Mouse (Mus musculus) midbrain, embryonic 15.5 days (tissue): ENCODE results near the gene Emilin3. TPM values are rescaled to one million over a fixed set of nuclear protein-coding genes. Genes with fewer than 3 reads are reported as not detected.
"Not testable (repeated sequence)": the region's sequence is repeated elsewhere in the genome, so short reads cannot be mapped to it uniquely, and the experiment has no call there.

Experiments used
- ATAC-seq: fragments of 200-750 bp; cut with Nextera tagmentation; replicated peaks from 2 replicates; pipeline ENCODE4 v1.8.0; 2017; ENCODE audit warnings: moderate TSS enrichment
- H3K27ac ChIP-seq: fragments of 300-500 bp; sonication (generic); 2 replicates; pipeline ENCODE4 v1.5.1; 2015; ENCODE audit warnings: mild to moderate bottlenecking, inconsistent platforms
- H3K27me3 ChIP-seq: fragments of 300-500 bp; sonication (generic); replicated peaks from 2 replicates; pipeline ENCODE4 v1.6.1; 2015; ENCODE audit warnings: inconsistent platforms
- H3K36me3 ChIP-seq: fragments of 300-500 bp; sonication (generic); replicated peaks from 2 replicates; pipeline ENCODE4 v1.6.1; 2015; ENCODE audit warnings: inconsistent platforms
- H3K4me1 ChIP-seq: fragments of 300-500 bp; sonication (generic); 2 replicates; pipeline ENCODE4 v1.6.1; 2015; ENCODE audit warnings: inconsistent platforms
- H3K4me2 ChIP-seq: fragments of 300-500 bp; sonication (generic); 2 replicates; pipeline ENCODE4 v1.6.1; 2015; ENCODE audit warnings: inconsistent platforms, mild to moderate bottlenecking, moderate library complexity
- H3K4me3 ChIP-seq: fragments of 300-500 bp; sonication (generic); 2 replicates; pipeline ENCODE4 v1.5.1; 2015; ENCODE audit warnings: mild to moderate bottlenecking, inconsistent platforms
- H3K9ac ChIP-seq: fragments of 300-500 bp; sonication (generic); 2 replicates; pipeline ENCODE4 v1.6.1; 2015; ENCODE audit warnings: mild to moderate bottlenecking, inconsistent platforms
- H3K9me3 ChIP-seq: fragments of 300-500 bp; sonication (generic); 2 replicates; pipeline ENCODE4 v1.6.1; 2016; ENCODE audit warnings: inconsistent platforms
- WGBS: fragments of 180-500 bp; shearing (Covaris S2); methylation state at CpG from one replicate; pipeline ENCODE4 v1.1.7; 2015; ENCODE audit warnings: mixed read lengths; 5-methylcytosine and 5-hydroxymethylcytosine counted together
- polyA plus RNA-seq: library from polyadenylated mRNA; unstranded; fragments of >200 nt; fragmentation: Nextera tagmentation; extraction: Ambion mirVana; gene quantifications from 2 replicates; pipeline ENCODE4 v1.2.1, GENCODE M21; 2015

Gene Emilin3
- 0.87 and 1.1 TPM in 2 replicates for polyA plus RNA-seq

GRCm38 (mm10) chr2:160912231-160912671, at the start of gene Emilin3:
Emilin3 (minus strand) TSS chr2:160912328.
- Histone ChIP-seq H3K4me3 (peak within 1 kb of the TSS; percentile 40), H3K4me2 (peak within 1 kb of the TSS; percentile 84), H3K9ac (peak within 1 kb of the TSS; percentile 11), H3K36me3 (no peaks in the 10 kb centered on the region), H3K9me3 (no peaks in the 10 kb centered on the region), H3K4me1 (peaks cover 13% of the 10 kb centered on the region), H3K27me3 (peaks cover 44% of the 10 kb centered on the region), H3K27ac (no peak within 1 kb of the TSS)
- under 1% methylated on average over 46 of the region's 46 CpGs for WGBS
- peak; percentile 53 for ATAC-seq

- no peak overlapping the region for H3K9ac ChIP-seq
- no peaks in the 10 kb centered on the region for H3K9me3 ChIP-seq
- H3K27me3 ChIP-seq, result no peaks in the 10 kb centered on the region
- H3K27ac ChIP-seq, result no peak overlapping the region
- no peak overlapping the region for H3K4me3 ChIP-seq
- peaks cover 45% of the 10 kb centered on the region for H3K36me3 ChIP-seq
- 96% methylated on average over 6 of the region's 6 CpGs for WGBS
- H3K4me1 ChIP-seq, result no peaks in the 10 kb centered on the region
- H3K4me2 ChIP-seq, result no peak overlapping the region
- ATAC-seq, result no peak
These were observed 49.0 kb upstream of the Emilin3 start for GRCm38 (mm10) chr2:160960956-160961646.

GRCm38 (mm10) chr2:160959901-160960300, 47.8 kb upstream of the Emilin3 start:
- no peak for ATAC-seq
- Histone ChIP-seq H3K9me3 (no peaks in the 10 kb centered on the region), H3K27me3 (no peaks in the 10 kb centered on the region), H3K36me3 (peaks cover 39% of the 10 kb centered on the region), H3K9ac (no peak overlapping the region), H3K4me1 (no peaks in the 10 kb centered on the region), H3K4me2 (no peak overlapping the region), H3K27ac (no peak overlapping the region), H3K4me3 (no peak overlapping the region)
- WGBS, result 94% methylated on average over 5 of the region's 5 CpGs

- H3K9me3 ChIP-seq, result no peaks in the 10 kb centered on the region
- H3K36me3 ChIP-seq, result peaks cover 45% of the 10 kb centered on the region
- 90% methylated on average over 5 of the region's 5 CpGs for WGBS
- no peak overlapping the region for H3K27ac ChIP-seq
- H3K9ac ChIP-seq, result no peak overlapping the region
- no peak overlapping the region for H3K4me2 ChIP-seq
- ATAC-seq, result no peak
- no peaks in the 10 kb centered on the region for H3K27me3 ChIP-seq
- H3K4me3 ChIP-seq, result no peak overlapping the region
- no peaks in the 10 kb centered on the region for H3K4me1 ChIP-seq
These were observed 46.6 kb upstream of the Emilin3 start for GRCm38 (mm10) chr2:160958737-160959136.

GRCm38 (mm10) chr2:160957801-160958200, 45.7 kb upstream of the Emilin3 start:
- not testable (repeated sequence) for ATAC-seq, H3K9ac ChIP-seq, H3K4me3 ChIP-seq, H3K4me1 ChIP-seq, H3K4me2 ChIP-seq, H3K27ac ChIP-seq, H3K27me3 ChIP-seq, H3K9me3 ChIP-seq
- H3K36me3 ChIP-seq, result peaks cover 48% of the 10 kb centered on the region

- H3K4me1 ChIP-seq, ATAC-seq, H3K4me3 ChIP-seq, H3K9ac ChIP-seq, H3K4me2 ChIP-seq, H3K27me3 ChIP-seq, H3K27ac ChIP-seq, H3K9me3 ChIP-seq: not testable (repeated sequence)
- peaks cover 48% of the 10 kb centered on the region for H3K36me3 ChIP-seq
These were observed 45.2 kb upstream of the Emilin3 start for GRCm38 (mm10) chr2:160957307-160957706.

GRCm38 (mm10) chr2:160955331-160955730, 43.2 kb upstream of the Emilin3 start:
- Histone ChIP-seq H3K27ac (no peak overlapping the region), H3K4me1 (no peaks in the 10 kb centered on the region; the same call in 1 of the 2 replicates), H3K4me2 (no peak overlapping the region), H3K9ac (no peak overlapping the region), H3K4me3 (no peak overlapping the region), H3K9me3 (no peaks in the 10 kb centered on the region), H3K36me3 (peaks cover 35% of the 10 kb centered on the region), H3K27me3 (no peaks in the 10 kb centered on the region)
- ATAC-seq, result no peak
- WGBS, result 78% methylated on average over 7 of the region's 7 CpGs

- Histone ChIP-seq H3K27me3 (no peaks in the 10 kb centered on the region), H3K4me1 (no peaks in the 10 kb centered on the region; the same call in 1 of the 2 replicates), H3K9me3 (no peaks in the 10 kb centered on the region), H3K27ac (no peak overlapping the region), H3K4me3 (no peak overlapping the region), H3K36me3 (peaks cover 37% of the 10 kb centered on the region), H3K9ac (no peak overlapping the region), H3K4me2 (no peak overlapping the region)
- no peak for ATAC-seq
- 87% methylated on average over 3 of the region's 3 CpGs for WGBS
These were observed 42.4 kb upstream of the Emilin3 start for GRCm38 (mm10) chr2:160954541-160954940.

- no peaks in the 10 kb centered on the region for H3K9me3 ChIP-seq
- peaks cover 44% of the 10 kb centered on the region for H3K36me3 ChIP-seq
- H3K27ac ChIP-seq, result no peak overlapping the region
- H3K27me3 ChIP-seq, result no peaks in the 10 kb centered on the region
- H3K4me3 ChIP-seq, result no peak overlapping the region
- no peak overlapping the region for H3K9ac ChIP-seq
- no peak for ATAC-seq
- H3K4me2 ChIP-seq, result no peak overlapping the region
- 77% methylated on average over 7 of the region's 7 CpGs for WGBS
- no peaks in the 10 kb centered on the region; the same call in 1 of the 2 replicates for H3K4me1 ChIP-seq
These were observed 41.2 kb upstream of the Emilin3 start for GRCm38 (mm10) chr2:160953131-160953873.

GRCm38 (mm10) chr2:160951595-160951994, 39.5 kb upstream of the Emilin3 start:
- no peak overlapping the region for H3K4me3 ChIP-seq
- H3K27ac ChIP-seq, result no peak overlapping the region
- no peaks in the 10 kb centered on the region for H3K27me3 ChIP-seq
- H3K4me2 ChIP-seq, result no peak overlapping the region
- ATAC-seq, result no peak
- 82% methylated on average over 4 of the region's 4 CpGs for WGBS
- no peaks in the 10 kb centered on the region; the same call in 1 of the 2 replicates for H3K4me1 ChIP-seq
- no peak overlapping the region for H3K9ac ChIP-seq
- peaks cover 46% of the 10 kb centered on the region for H3K36me3 ChIP-seq
- H3K9me3 ChIP-seq, result no peaks in the 10 kb centered on the region

- no peak overlapping the region for H3K4me3 ChIP-seq
- no peaks in the 10 kb centered on the region for H3K36me3 ChIP-seq
- no peak overlapping the region for H3K9ac ChIP-seq
- no peaks in the 10 kb centered on the region for H3K4me1 ChIP-seq
- 60% methylated on average over 3 of the region's 3 CpGs for WGBS
- no peaks in the 10 kb centered on the region for H3K9me3 ChIP-seq
- ATAC-seq, result no peak
- H3K27me3 ChIP-seq, result no peaks in the 10 kb centered on the region
- no peak overlapping the region for H3K4me2 ChIP-seq
- H3K27ac ChIP-seq, result no peak overlapping the region
These were observed 30.3 kb upstream of the Emilin3 start for GRCm38 (mm10) chr2:160942443-160942842.

GRCm38 (mm10) chr2:160940930-160941709, 29.0 kb upstream of the Emilin3 start:
- ATAC-seq, result no peak
- Histone ChIP-seq H3K9ac (no peak overlapping the region), H3K27me3 (no peaks in the 10 kb centered on the region), H3K4me1 (no peaks in the 10 kb centered on the region), H3K9me3 (no peaks in the 10 kb centered on the region), H3K36me3 (no peaks in the 10 kb centered on the region), H3K4me3 (no peak overlapping the region), H3K4me2 (no peak overlapping the region), H3K27ac (no peak overlapping the region)
- WGBS, result 76% methylated on average over 17 of the region's 17 CpGs
